In genomic region chr14:59549106-59549505, GRCm38 (mm10) we compare ENCODE assay signal across 8 mouse cellular contexts. TPM values are rescaled to one million over a fixed set of nuclear protein-coding genes. Genes with fewer than 3 reads are reported as not detected.
DNase-seq lines count a peak whose midpoint lies in the region; ATAC-seq and TF ChIP-seq lines count a peak whose summit lies in the region.

No protein-coding gene starts in this region.

- no peak overlapping the region for H3K4me2 ChIP-seq in kidney, embryonic 14.5 days (replicated peaks; ENCODE audit: low read depth, low read length)
- H3K4me2 ChIP-seq in limb, embryonic 13.5 days (replicated peaks) = no peak overlapping the region
- H3K4me2 ChIP-seq in forebrain, postnatal 0 days (ENCODE audit: low read depth) = no peak overlapping the region

- no peaks in the 10 kb centered on the region for H3K36me3 ChIP-seq in kidney, adult 2 months (ENCODE audit: control insufficient read depth, insufficient read depth, low read length)
- H3K36me3 ChIP-seq in kidney, embryonic 14.5 days (ENCODE audit: control insufficient read depth, insufficient read depth, low read length) = no peaks in the 10 kb centered on the region
- H3K36me3 ChIP-seq in limb, embryonic 13.5 days = peaks cover 3% of the 10 kb centered on the region; the same call in 1 of the 2 replicates
- no peaks in the 10 kb centered on the region for H3K36me3 ChIP-seq in forebrain, postnatal 0 days (ENCODE audit: insufficient read depth)

- WGBS in kidney, adult 2 months = 55% methylated on average over 6 of the region's 6 CpGs
- WGBS in kidney, embryonic 14.5 days = 74% methylated on average over 6 of the region's 6 CpGs
- 72% methylated on average over 6 of the region's 6 CpGs for WGBS in limb, embryonic 13.5 days
- 52% methylated on average over 6 of the region's 6 CpGs for WGBS in forebrain, postnatal 0 days

- no peak for ATAC-seq in kidney, embryonic 14.5 days (ENCODE audit: low FRiP score, low TSS enrichment)
- ATAC-seq in limb, embryonic 13.5 days (ENCODE audit: low FRiP score, low read depth) = no peak
- no peak for ATAC-seq in forebrain, postnatal 0 days

- H3K27ac ChIP-seq in kidney, adult 2 months (ENCODE audit: insufficient read depth, low read depth, low read length) = no peak overlapping the region
- H3K27ac ChIP-seq in kidney, embryonic 14.5 days (ENCODE audit: low read depth, low read length) = no peak overlapping the region
- H3K27ac ChIP-seq in limb, embryonic 13.5 days = peak overlapping the region; percentile 76
- no peak overlapping the region for H3K27ac ChIP-seq in forebrain, postnatal 0 days (ENCODE audit: low read depth, low read length)

- intact Hi-C loops in gastrocnemius, postnatal 14 days (cut with DNase I; ENCODE audit: low total_unique reads) = no loop called here

- no peaks in the 10 kb centered on the region for H3K9me3 ChIP-seq in kidney, embryonic 14.5 days (ENCODE audit: control insufficient read depth, low read length)
- no peaks in the 10 kb centered on the region for H3K9me3 ChIP-seq in limb, embryonic 13.5 days
- H3K9me3 ChIP-seq in forebrain, postnatal 0 days (ENCODE audit: low read length) = no peaks in the 10 kb centered on the region

- TF ChIP-seq CTCF in kidney, adult 2 months (conservative IDR thresholded peaks at IDR 0.05; ENCODE audit: insufficient read depth, insufficient read length, low read depth, low read length) = no peak
- no peak for TF ChIP-seq CTCF in forebrain, postnatal 0 days (IDR thresholded peaks at IDR 0.05; ENCODE audit: low read depth)

- H3K27me3 ChIP-seq in kidney, adult 2 months (replicated peaks; ENCODE audit: control insufficient read depth, insufficient read depth, low read length) = no peaks in the 10 kb centered on the region
- no peaks in the 10 kb centered on the region for H3K27me3 ChIP-seq in kidney, embryonic 14.5 days (ENCODE audit: control insufficient read depth, insufficient read depth, low read length)
- H3K27me3 ChIP-seq in limb, embryonic 13.5 days = no peaks in the 10 kb centered on the region
- H3K27me3 ChIP-seq in forebrain, postnatal 0 days (ENCODE audit: insufficient read depth, low read length) = no peaks in the 10 kb centered on the region

- H3K4me1 ChIP-seq in kidney, adult 2 months (ENCODE audit: control insufficient read depth, insufficient read depth, low read length) = peaks cover 15% of the 10 kb centered on the region
- 0 out of 2 replicates have a peak, but pooled peaks cover 3% of the 10 kb centered on the region for H3K4me1 ChIP-seq in kidney, embryonic 14.5 days (ENCODE audit: control insufficient read depth, insufficient read depth, low read length)
- peaks cover 32% of the 10 kb centered on the region for H3K4me1 ChIP-seq in limb, embryonic 13.5 days
- no peaks in the 10 kb centered on the region for H3K4me1 ChIP-seq in forebrain, postnatal 0 days (ENCODE audit: insufficient read depth)

- no peak overlapping the region for H3K9ac ChIP-seq in kidney, embryonic 14.5 days (ENCODE audit: low read depth, low read length)
- H3K9ac ChIP-seq in limb, embryonic 13.5 days = no peak overlapping the region; the same call in 1 of the 2 replicates
- H3K9ac ChIP-seq in forebrain, postnatal 0 days = no peak overlapping the region

- DNase-seq in kidney, adult 2 months = peak; percentile 50
- DNase-seq in adrenal gland, adult 8-10 months = peak; percentile 34
- DNase-seq in gastrocnemius, postnatal 14 days = peak; percentile 62
- DNase-seq in c-Kit-positive CD71-positive TER-119-positive erythroid progenitor cells, embryonic 14.5 days (ENCODE audit: low spot score) = no peak
- DNase-seq in thymus, adult 18-20 months = no peak
- no peak for DNase-seq in forebrain, postnatal 0 days

- TF ChIP-seq POLR2A in kidney, adult 2 months (IDR thresholded peaks at IDR 0.05; ENCODE audit: low read depth, low read length) = no peak

- H3K4me3 ChIP-seq in kidney, adult 2 months (ENCODE audit: insufficient read depth, low read depth, low read length) = no peak overlapping the region
- no peak overlapping the region for H3K4me3 ChIP-seq in kidney, embryonic 14.5 days (ENCODE audit: low read length)
- H3K4me3 ChIP-seq in limb, embryonic 13.5 days = no peak overlapping the region
- no peak overlapping the region for H3K4me3 ChIP-seq in forebrain, postnatal 0 days (ENCODE audit: low read depth, low read length)

RNA-seq across cellular contexts. Expression of gene Cdadc1, which starts 48.7 kb away (rescaled TPM):
- 6.1 and 10.8 TPM in 2 replicates for polyA plus RNA-seq in kidney, adult 2 months (2012; rRNA removed)
- polyA plus RNA-seq in kidney, embryonic 14.5 days (2014; fragmentation: Nextera tagmentation; extraction: Ambion mirVana) = 25.7 and 35.5 TPM in 2 replicates
- total RNA-seq in adrenal gland, adult 8-10 months (2022) = 10 to 100 TPM; 67.8 to 82.0 (median 78.5) TPM
- 10 to 100 TPM; 19.3 to 20.3 TPM for total RNA-seq in gastrocnemius, postnatal 14 days (2021)
- 35.0 and 35.1 TPM in 2 replicates for polyA plus RNA-seq in limb, embryonic 13.5 days (2015; fragmentation: Nextera tagmentation; extraction: Ambion mirVana)
- 5.1 and 8.8 TPM in 2 replicates for total RNA-seq in forebrain, postnatal 0 days (2014; rRNA removed)
- 33.8 and 34.6 TPM in 2 replicates for polyA plus RNA-seq in forebrain, postnatal 0 days (2015; fragmentation: Nextera tagmentation; extraction: Ambion mirVana)

Comparison
In these comparisons a context has a peak if more than half of its experiments do, and no peak if none do; other contexts are left out.
1. DNase-seq: peak in kidney, adult 2 months (single experiment), adrenal gland, adult 8-10 months (single experiment) and gastrocnemius, postnatal 14 days (single experiment); none in c-Kit-positive CD71-positive TER-119-positive erythroid progenitor cells, embryonic 14.5 days (single experiment), thymus, adult 18-20 months (0 of 2) and forebrain, postnatal 0 days (single experiment).